Mouse (Mus musculus): ENCODE measurements around the gene Prm3. TPM values are rescaled to one million over a fixed set of nuclear protein-coding genes. Genes with fewer than 3 reads are reported as not detected.

Prm3 gene
- polyA plus RNA-seq, 1 experiment from 2014 or later, result not detected

- Histone ChIP-seq H3K27me3 (0 out of 2 replicates have a peak, but pooled peaks cover 5% of the 10 kb centered on the region), H3K9me3 (no peaks in the 10 kb centered on the region), H3K4me2 (replicated peaks) (no peak overlapping the region), H3K36me3 (no peaks in the 10 kb centered on the region), H3K4me3 (no peak overlapping the region), H3K9ac (replicated peaks) (no peak overlapping the region), H3K27ac (replicated peaks) (no peak overlapping the region), H3K4me1 (no peaks in the 10 kb centered on the region)
- no peak for ATAC-seq (ENCODE audit: low FRiP score, low read depth)
- 57% methylated on average over 6 of the region's 6 CpGs for WGBS
Observed at GRCm38 (mm10) chr16:10763540-10764264, 27.0 kb downstream of the Prm3 start.

GRCm38 (mm10) chr16:10762569-10763180 lies 28.0 kb downstream of the Prm3 start:
- Histone ChIP-seq H3K27ac (replicated peaks) (no peak overlapping the region), H3K9me3 (no peaks in the 10 kb centered on the region), H3K36me3 (no peaks in the 10 kb centered on the region), H3K9ac (replicated peaks) (no peak overlapping the region), H3K4me1 (no peaks in the 10 kb centered on the region), H3K27me3 (0 out of 2 replicates have a peak, but pooled peaks cover 3% of the 10 kb centered on the region), H3K4me3 (no peak overlapping the region), H3K4me2 (replicated peaks) (no peak overlapping the region)
- 79% methylated on average over 4 of the region's 5 CpGs for WGBS
- no peak for ATAC-seq (ENCODE audit: low FRiP score, low read depth)

- Histone ChIP-seq H3K4me1 (no peaks in the 10 kb centered on the region), H3K36me3 (no peaks in the 10 kb centered on the region), H3K9me3 (no peaks in the 10 kb centered on the region), H3K4me2 (replicated peaks) (no peak overlapping the region), H3K27me3 (0 out of 2 replicates have a peak, but pooled peaks cover 3% of the 10 kb centered on the region), H3K27ac (replicated peaks) (no peak overlapping the region), H3K9ac (replicated peaks) (no peak overlapping the region), H3K4me3 (no peak overlapping the region)
- ATAC-seq (ENCODE audit: low FRiP score, low read depth), result no peak
- WGBS, result 69% methylated on average over 8 of the region's 8 CpGs
Observed at GRCm38 (mm10) chr16:10761182-10761581, 29.5 kb downstream of the Prm3 start.

GRCm38 (mm10) chr16:10756168-10756567 lies 34.5 kb downstream of the Prm3 start:
- WGBS, result 86% methylated on average over 5 of the region's 6 CpGs
- ATAC-seq (ENCODE audit: low FRiP score, low read depth), result no peak
- H3K27ac ChIP-seq (replicated peaks), result no peak overlapping the region
- H3K27me3 ChIP-seq, result no peaks in the 10 kb centered on the region
- H3K36me3 ChIP-seq, result no peaks in the 10 kb centered on the region
- H3K9ac ChIP-seq (replicated peaks), result no peak overlapping the region
- H3K4me3 ChIP-seq, result no peak overlapping the region
- no peak overlapping the region for H3K4me2 ChIP-seq (replicated peaks)
- H3K4me1 ChIP-seq, result no peaks in the 10 kb centered on the region
- H3K9me3 ChIP-seq, result no peaks in the 10 kb centered on the region

GRCm38 (mm10) chr16:10754521-10755296 lies 36.0 kb downstream of the Prm3 start:
- Histone ChIP-seq H3K9ac (replicated peaks) (no peak overlapping the region), H3K27ac (replicated peaks) (no peak overlapping the region), H3K9me3 (no peaks in the 10 kb centered on the region), H3K4me2 (replicated peaks) (no peak overlapping the region), H3K4me1 (no peaks in the 10 kb centered on the region), H3K27me3 (no peaks in the 10 kb centered on the region), H3K36me3 (no peaks in the 10 kb centered on the region), H3K4me3 (no peak overlapping the region)
- WGBS, result 90% methylated on average over 3 of the region's 3 CpGs
- no peak for ATAC-seq (ENCODE audit: low FRiP score, low read depth)

- Histone ChIP-seq H3K9me3 (no peaks in the 10 kb centered on the region), H3K36me3 (no peaks in the 10 kb centered on the region), H3K4me2 (replicated peaks) (no peak overlapping the region), H3K27me3 (no peaks in the 10 kb centered on the region), H3K9ac (replicated peaks) (no peak overlapping the region), H3K4me3 (no peak overlapping the region), H3K27ac (replicated peaks) (no peak overlapping the region), H3K4me1 (no peaks in the 10 kb centered on the region)
- WGBS, result 76% methylated on average over 7 of the region's 7 CpGs
- ATAC-seq (ENCODE audit: low FRiP score, low read depth), result no peak
Observed at GRCm38 (mm10) chr16:10749824-10750223, 40.9 kb downstream of the Prm3 start.

GRCm38 (mm10) chr16:10749226-10749625 lies 41.5 kb downstream of the Prm3 start:
- Histone ChIP-seq H3K36me3 (no peaks in the 10 kb centered on the region), H3K9me3 (no peaks in the 10 kb centered on the region), H3K9ac (replicated peaks) (no peak overlapping the region), H3K4me2 (replicated peaks) (no peak overlapping the region), H3K4me1 (peaks cover under 1% of the 10 kb centered on the region; the same call in 1 of the 2 replicates), H3K4me3 (no peak overlapping the region), H3K27ac (replicated peaks) (no peak overlapping the region), H3K27me3 (no peaks in the 10 kb centered on the region)
- WGBS, result 81% methylated on average over 7 of the region's 7 CpGs
- no peak for ATAC-seq (ENCODE audit: low FRiP score, low read depth)

- Histone ChIP-seq H3K4me1 (peaks cover 3% of the 10 kb centered on the region; the same call in 1 of the 2 replicates), H3K9me3 (no peaks in the 10 kb centered on the region), H3K36me3 (no peaks in the 10 kb centered on the region), H3K4me2 (replicated peaks) (no peak overlapping the region), H3K4me3 (no peak overlapping the region), H3K9ac (replicated peaks) (no peak overlapping the region), H3K27ac (replicated peaks) (no peak overlapping the region), H3K27me3 (no peaks in the 10 kb centered on the region)
- 97% methylated on average over 2 of the region's 2 CpGs for WGBS
- ATAC-seq (ENCODE audit: low FRiP score, low read depth), result no peak
Observed at GRCm38 (mm10) chr16:10741082-10741481, 49.6 kb downstream of the Prm3 start.

Other genes with a start within 250 kb of the Prm3 start
- gene Dexi, start 247.9 kb downstream of the Prm3 start, polyA plus RNA-seq (2016; fragmentation: Nextera tagmentation; extraction: Ambion mirVana), result 25.6 and 26.2 TPM in 2 replicates
- 51.0 and 51.6 TPM in 2 replicates for gene Clec16a, start 245.6 kb downstream of the Prm3 start, polyA plus RNA-seq (2016; fragmentation: Nextera tagmentation; extraction: Ambion mirVana)
- 2.5 and 3.4 TPM in 2 replicates for gene Socs1, start 5.4 kb downstream of the Prm3 start, polyA plus RNA-seq (2016; fragmentation: Nextera tagmentation; extraction: Ambion mirVana)
- gene Tnp2, start 2.3 kb downstream of the Prm3 start, polyA plus RNA-seq (2016; fragmentation: Nextera tagmentation; extraction: Ambion mirVana), result not detected in 2 replicates
- gene Prm2, start 5.2 kb upstream of the Prm3 start, polyA plus RNA-seq (2016; fragmentation: Nextera tagmentation; extraction: Ambion mirVana), result not detected in 2 replicates
- gene Prm1, start 14.9 kb upstream of the Prm3 start, polyA plus RNA-seq (2016; fragmentation: Nextera tagmentation; extraction: Ambion mirVana), result not detected in 2 replicates
- gene Gm11172, start 22.0 kb upstream of the Prm3 start, polyA plus RNA-seq (2016; fragmentation: Nextera tagmentation; extraction: Ambion mirVana), result not detected in 2 replicates
- 2.8 and 3.5 TPM in 2 replicates for gene Rmi2, start 44.1 kb upstream of the Prm3 start, polyA plus RNA-seq (2016; fragmentation: Nextera tagmentation; extraction: Ambion mirVana)